Mouse (Mus musculus) brain, embryonic 14.5 days (tissue): ENCODE data around the gene Tspoap1.

ENCODE experiments used
- CTCF ChIP-seq: fragments of 200-500 bp; IDR thresholded peaks from 2 replicates; pipeline ENCODE4 v1.5.1; 2012; ENCODE audit warnings: inconsistent platforms, mild to moderate bottlenecking, moderate library complexity, borderline replicate concordance; ENCODE audit not compliant: insufficient read depth, insufficient read length; ENCODE audit errors: extremely low read depth
- POLR2A ChIP-seq: fragments of 200-500 bp; IDR thresholded peaks from 2 replicates; pipeline ENCODE4 v1.6.1; 2012; ENCODE audit warnings: mild to moderate bottlenecking, inconsistent platforms, borderline replicate concordance; ENCODE audit not compliant: poor library complexity, insufficient read depth, insufficient read length, severe bottlenecking; ENCODE audit errors: extremely low read depth

DNA sequence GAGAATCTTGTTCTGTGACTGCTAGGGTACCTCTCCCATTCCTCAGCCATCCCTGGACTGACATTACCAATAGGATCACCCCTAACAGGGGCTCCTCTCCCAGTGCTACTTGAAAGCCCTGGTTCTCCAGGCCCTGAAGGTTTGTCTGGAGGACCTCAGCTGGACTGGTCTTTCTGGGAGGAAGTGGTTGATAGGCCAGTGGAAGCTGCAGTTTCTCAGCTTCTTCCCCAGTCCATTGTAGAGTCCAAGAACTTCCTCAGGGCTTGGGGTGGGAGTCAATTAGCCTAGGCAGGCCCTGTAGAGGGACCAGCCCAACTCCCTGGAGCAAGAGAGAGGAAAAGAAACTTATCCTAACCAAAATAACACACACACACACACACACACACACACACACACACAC lies 34.8 kb upstream of the Tspoap1 start:
- no peak for TF ChIP-seq CTCF
- TF ChIP-seq POLR2A, result no peak
